ENCODE assay signal across 11 mouse cellular contexts in genomic region chr2:81182421-81182820, GRCm38 (mm10).
"Had no signal": no experiment of that assay in that cellular context is flagged by ENCODE, and none has a peak within 500 bp of the region (broad histone marks: within the 10 kb centered on the region; RNA-seq: fewer than 3 reads in every experiment).

No protein-coding gene starts in this region.

- DNase-seq: kidney, adult 9 months; kidney, postnatal 14 days; kidney, postnatal 4 days; liver, embryonic 13.5 days; lung, adult 2 months; lung, postnatal 14 days; right cerebral cortex, adult 18-20 months; right cerebral cortex, postnatal 14 days; right cerebral cortex, postnatal 4 days; thymus, adult 2 months; thymus, postnatal 25 days had no signal
